Mouse (Mus musculus) MEL-GATA-1-ER (cell line): ENCODE data around the gene Pidd1.

ENCODE experiments used
- DNase-seq: peaks from one replicate; pipeline ENCODE4 v3.0.0-alpha.2; 2012; ENCODE audit warnings: low read depth; ENCODE audit errors: extremely low read depth

Pidd1 gene

GRCm38 (mm10) chr7:141472763-141473162 lies 28.9 kb upstream of the Pidd1 start:
- no peak for DNase-seq

GRCm38 (mm10) chr7:141472226-141472625 lies 28.4 kb upstream of the Pidd1 start:
- no peak for DNase-seq

- no peak for DNase-seq
Measured at GRCm38 (mm10) chr7:141471236-141471635, 27.4 kb upstream of the Pidd1 start.

- no peak for DNase-seq
Measured at GRCm38 (mm10) chr7:141470637-141470944, 26.8 kb upstream of the Pidd1 start.

GRCm38 (mm10) chr7:141469901-141470636 lies 26.2 kb upstream of the Pidd1 start:
- no peak for DNase-seq

- no peak for DNase-seq
Measured at GRCm38 (mm10) chr7:141469352-141469751, 25.5 kb upstream of the Pidd1 start.

- peak; percentile 90 for DNase-seq
Measured at GRCm38 (mm10) chr7:141468522-141469211, 24.8 kb upstream of the Pidd1 start.

- DNase-seq, result no peak
Measured at GRCm38 (mm10) chr7:141468164-141468521, 24.3 kb upstream of the Pidd1 start.

- no peak for DNase-seq
Measured at GRCm38 (mm10) chr7:141467230-141468030, 23.6 kb upstream of the Pidd1 start, which contains the start of gene Cd151. TSS of gene Cd151 (plus strand) at chr7:141467392.

GRCm38 (mm10) chr7:141466607-141467148 lies 22.9 kb upstream of the Pidd1 start:
- DNase-seq, result no peak

GRCm38 (mm10) chr7:141466045-141466394 lies 22.2 kb upstream of the Pidd1 start:
- no peak for DNase-seq

GRCm38 (mm10) chr7:141465388-141466044 lies 21.7 kb upstream of the Pidd1 start:
- DNase-seq, result no peak

GRCm38 (mm10) chr7:141464603-141465201 lies 20.9 kb upstream of the Pidd1 start:
- no peak for DNase-seq

- no peak for DNase-seq
Measured at GRCm38 (mm10) chr7:141463824-141464602, 20.2 kb upstream of the Pidd1 start.

- no peak for DNase-seq
Measured at GRCm38 (mm10) chr7:141462333-141462821, 18.6 kb upstream of the Pidd1 start.

GRCm38 (mm10) chr7:141461521-141462332 lies 17.9 kb upstream of the Pidd1 start:
- no peak for DNase-seq

- no peak for DNase-seq
Measured at GRCm38 (mm10) chr7:141460391-141461113, 16.7 kb upstream of the Pidd1 start, which contains the start of gene Cracr2b. TSS of gene Cracr2b (plus strand) at chr7:141461094.

- no peak for DNase-seq
Measured at GRCm38 (mm10) chr7:141460001-141460390, 16.2 kb upstream of the Pidd1 start.

GRCm38 (mm10) chr7:141459301-141459711 lies 15.5 kb upstream of the Pidd1 start:
- no peak for DNase-seq
